Mouse (Mus musculus) liver, embryonic 14.5 days (tissue): ENCODE measurements around the gene Mark2. TPM values are rescaled to one million over a fixed set of nuclear protein-coding genes. Genes with fewer than 3 reads are reported as not detected.

Experiments used
- ATAC-seq: fragments of 200-750 bp; cut with Nextera tagmentation; 2 replicates; pipeline ENCODE4 v1.8.0; 2017; ENCODE audit warnings: moderate number of reproducible peaks, mild to moderate bottlenecking, moderate library complexity; ENCODE audit not compliant: insufficient read depth
- DNase-seq, 3 experiments: peaks; one replicate each; pipeline ENCODE4 v3.0.0-alpha.2; 2012 to 2013; ENCODE audit warnings: low read depth in 3 of 3, low spot score in 3 of 3
- H3K27ac ChIP-seq: fragments of 300-500 bp; sonication (generic); 2 replicates; pipeline ENCODE4 v1.5.1; 2014; ENCODE audit warnings: moderate library complexity, mild to moderate bottlenecking, control low read depth, inconsistent platforms
- H3K27me3 ChIP-seq: fragments of 300-500 bp; sonication (generic); 2 replicates; pipeline ENCODE4 v1.6.1; 2014; ENCODE audit warnings: mild to moderate bottlenecking, low read length, moderate library complexity; ENCODE audit not compliant: control insufficient read depth, insufficient read depth
- H3K36me3 ChIP-seq: fragments of 300-500 bp; sonication (generic); replicated peaks from 2 replicates; pipeline ENCODE4 v1.6.1; 2014; ENCODE audit warnings: low read depth; ENCODE audit not compliant: control insufficient read depth, insufficient read depth
- H3K4me1 ChIP-seq, 2 experiments: fragments of 200-500 bp in 1 of 2; fragments of 300-500 bp in 1 of 2; sonication (generic) in 1 of 2; replicated peaks; 2 replicates each; pipeline ENCODE4 v1.6.1; 2012 to 2014; ENCODE audit warnings: antibody characterized with exemption in 1 of 2, inconsistent platforms in 1 of 2, low read length in 1 of 2; ENCODE audit not compliant: control insufficient read depth in 2 of 2, insufficient read depth in 2 of 2
- H3K4me2 ChIP-seq: fragments of 300-500 bp; sonication (generic); 2 replicates; pipeline ENCODE4 v1.6.1; 2014; ENCODE audit warnings: low read depth, mild to moderate bottlenecking, control low read depth, moderate library complexity
- H3K4me3 ChIP-seq, 2 experiments: fragments of 200-500 bp in 1 of 2; fragments of 300-500 bp in 1 of 2; sonication (generic) in 1 of 2; 2 replicates each; pipeline ENCODE4 v1.5.1; 2012 to 2014; ENCODE audit warnings: low read depth in 2 of 2, low read length in 2 of 2, mild to moderate bottlenecking in 2 of 2, control low read depth in 1 of 2, inconsistent platforms in 1 of 2, moderate library complexity in 1 of 2; ENCODE audit not compliant: insufficient read depth in 1 of 2
- H3K9ac ChIP-seq: fragments of 300-500 bp; sonication (generic); replicated peaks from 2 replicates; pipeline ENCODE4 v1.6.1; 2014; ENCODE audit warnings: mild to moderate bottlenecking, control low read depth, moderate library complexity
- H3K9me3 ChIP-seq: fragments of 300-500 bp; sonication (generic); 2 replicates; pipeline ENCODE4 v1.6.1; 2016; ENCODE audit warnings: low read length, mixed read lengths; ENCODE audit not compliant: control insufficient read depth
- CTCF ChIP-seq: IDR thresholded peaks from 2 replicates; pipeline ENCODE4 v1.5.1; 2016; ENCODE audit warnings: antibody characterized with exemption, low read depth, control low read depth
- EP300 ChIP-seq: IDR thresholded peaks from 2 replicates; pipeline ENCODE4 v1.6.1; 2016; ENCODE audit warnings: antibody characterized with exemption, low read depth
- WGBS: fragments of 180-500 bp; shearing (Covaris S2); extraction: QIAGEN DNeasy Blood & Tissue Kit; methylation state at CpG from one replicate; pipeline ENCODE4 v1.1.7; 2014; ENCODE audit not compliant: insufficient replicate concordance; 5-methylcytosine and 5-hydroxymethylcytosine counted together
- polyA plus RNA-seq, 2 experiments: library from polyadenylated mRNA; depleted of rRNA in 1 of 2; stranded (reverse) in 1 of 2; unstranded in 1 of 2; fragments of >200 nt; fragmentation: Nextera tagmentation in 1 of 2; extraction: Ambion mirVana in 1 of 2; gene quantifications; 2 replicates each; pipeline versions ENCODE4 v1.2.1 to v1.2.3; 2012 to 2014

Mark2 gene
- polyA plus RNA-seq, 2 experiments: 14.3 to 17.4 TPM

DNA sequence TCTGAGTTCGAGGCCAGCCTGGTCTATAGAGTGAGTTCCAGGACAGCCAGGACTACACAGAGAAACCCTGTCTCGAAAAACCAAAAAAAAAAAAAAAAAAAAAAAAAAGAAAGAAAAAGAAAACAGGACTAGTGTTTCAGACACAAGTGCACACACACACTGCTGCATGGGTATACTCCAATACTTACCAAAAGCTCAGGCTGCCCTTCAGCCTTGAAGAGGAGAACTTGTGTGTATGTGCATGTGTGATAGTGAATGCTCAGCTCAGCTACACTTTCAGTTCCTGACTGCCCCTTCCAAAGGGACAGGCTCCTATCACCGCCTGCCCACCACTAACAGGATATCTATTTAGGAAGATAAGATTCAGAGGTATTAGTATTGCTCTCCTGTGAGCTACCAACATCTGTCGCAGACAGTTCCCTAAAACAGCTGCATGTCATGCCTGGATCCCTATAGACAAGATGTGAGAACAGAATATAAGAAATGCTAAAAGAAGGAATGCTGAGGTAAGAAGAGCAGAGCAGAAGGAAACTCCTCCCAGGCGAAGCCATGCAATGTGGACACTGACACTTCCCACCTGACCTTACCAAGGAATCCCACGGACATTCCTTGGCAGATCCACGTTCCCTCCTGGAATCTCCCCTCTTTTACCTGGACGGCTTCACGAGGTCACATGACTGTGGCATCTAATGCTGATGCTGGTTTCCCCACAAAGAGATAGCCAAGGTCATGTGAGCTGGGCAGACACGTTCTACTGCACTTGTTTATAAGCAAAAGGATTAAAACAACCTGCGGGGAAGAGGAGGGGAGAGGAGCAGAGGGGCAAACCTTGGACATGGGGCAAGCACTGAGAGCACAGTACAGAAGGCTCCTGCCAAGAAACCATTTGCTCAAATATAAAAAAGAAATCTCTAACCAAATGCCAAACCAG is 36.0 kb downstream of the Mark2 start:
- WGBS: 42% methylated on average over 10 of the region's 11 CpGs
- Histone ChIP-seq H3K4me1 (peaks cover 55 to 61% of the 10 kb centered on the region in 2 experiments), H3K4me2 (peak overlapping the region; percentile 18; the same call in 1 of the 2 replicates), H3K9ac (no peak overlapping the region; the same call in 1 of the 2 replicates), H3K4me3 (no peak overlapping the region), H3K27ac (no peak overlapping the region; the same call in 1 of the 2 replicates), H3K9me3 (no peaks in the 10 kb centered on the region), H3K27me3 (no peaks in the 10 kb centered on the region), H3K36me3 (no peaks in the 10 kb centered on the region)
- TF ChIP-seq CTCF (no peak), EP300 (peak; percentile 30; the same call in 1 of the 2 replicates)
- ATAC-seq (peak; percentile 19; the same call in 1 of the 2 replicates), DNase-seq (no peak)

- Histone ChIP-seq H3K4me3 (no peak overlapping the region), H3K27me3 (no peaks in the 10 kb centered on the region), H3K27ac (no peak overlapping the region), H3K9ac (no peak overlapping the region), H3K9me3 (no peaks in the 10 kb centered on the region), H3K4me2 (no peak overlapping the region), H3K36me3 (no peaks in the 10 kb centered on the region), H3K4me1 (peaks cover 46 to 53% of the 10 kb centered on the region in 2 experiments)
- TF ChIP-seq CTCF (no peak), EP300 (no peak)
- WGBS: 70% methylated on average over 2 of the region's 2 CpGs
- no peak for DNase-seq
- ATAC-seq: no peak
These were observed 36.9 kb downstream of the Mark2 start for GRCm38 (mm10) chr19:7304801-7305200.

GRCm38 (mm10) chr19:7303796-7304195 is 37.9 kb downstream of the Mark2 start:
- Histone ChIP-seq H3K36me3 (no peaks in the 10 kb centered on the region), H3K27ac (no peak overlapping the region), H3K9ac (no peak overlapping the region), H3K4me2 (no peak overlapping the region), H3K27me3 (no peaks in the 10 kb centered on the region), H3K9me3 (no peaks in the 10 kb centered on the region), H3K4me3 (no peak overlapping the region), H3K4me1 (peaks cover 38 to 50% of the 10 kb centered on the region in 2 experiments)
- no peak for DNase-seq
- 72% methylated on average over 6 of the region's 6 CpGs for whole genome bisulfite sequencing
- TF ChIP-seq CTCF (no peak), EP300 (no peak)
- no peak for ATAC-seq

DNA sequence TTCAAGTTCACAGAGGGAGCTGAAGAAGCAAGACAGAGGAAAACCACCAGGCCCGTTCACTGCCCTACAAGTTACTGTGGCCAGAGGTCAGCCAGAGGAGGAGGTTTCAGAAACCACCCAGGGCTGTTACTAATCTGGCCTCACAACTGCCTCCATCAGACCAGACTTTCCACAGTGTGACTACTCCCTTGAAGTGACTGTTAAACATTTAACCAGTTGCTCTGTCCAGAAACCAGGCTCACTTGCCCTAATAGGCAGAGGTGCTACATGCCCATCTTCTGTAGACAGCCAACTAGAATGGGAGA is 39.2 kb downstream of the Mark2 start:
- no peak overlapping the region for H3K4me3 ChIP-seq
- no peak overlapping the region for H3K27ac ChIP-seq
- H3K9ac ChIP-seq: no peak overlapping the region
- TF ChIP-seq CTCF (no peak), EP300 (no peak)
- peaks cover 24 to 36% of the 10 kb centered on the region in 2 experiments for H3K4me1 ChIP-seq
- DNase-seq (no peak), ATAC-seq (no peak)
- H3K9me3 ChIP-seq: no peaks in the 10 kb centered on the region
- 41% methylated on average over 1 of the region's 1 CpGs for WGBS
- no peaks in the 10 kb centered on the region for H3K36me3 ChIP-seq
- no peak overlapping the region for H3K4me2 ChIP-seq
- H3K27me3 ChIP-seq: no peaks in the 10 kb centered on the region

DNA sequence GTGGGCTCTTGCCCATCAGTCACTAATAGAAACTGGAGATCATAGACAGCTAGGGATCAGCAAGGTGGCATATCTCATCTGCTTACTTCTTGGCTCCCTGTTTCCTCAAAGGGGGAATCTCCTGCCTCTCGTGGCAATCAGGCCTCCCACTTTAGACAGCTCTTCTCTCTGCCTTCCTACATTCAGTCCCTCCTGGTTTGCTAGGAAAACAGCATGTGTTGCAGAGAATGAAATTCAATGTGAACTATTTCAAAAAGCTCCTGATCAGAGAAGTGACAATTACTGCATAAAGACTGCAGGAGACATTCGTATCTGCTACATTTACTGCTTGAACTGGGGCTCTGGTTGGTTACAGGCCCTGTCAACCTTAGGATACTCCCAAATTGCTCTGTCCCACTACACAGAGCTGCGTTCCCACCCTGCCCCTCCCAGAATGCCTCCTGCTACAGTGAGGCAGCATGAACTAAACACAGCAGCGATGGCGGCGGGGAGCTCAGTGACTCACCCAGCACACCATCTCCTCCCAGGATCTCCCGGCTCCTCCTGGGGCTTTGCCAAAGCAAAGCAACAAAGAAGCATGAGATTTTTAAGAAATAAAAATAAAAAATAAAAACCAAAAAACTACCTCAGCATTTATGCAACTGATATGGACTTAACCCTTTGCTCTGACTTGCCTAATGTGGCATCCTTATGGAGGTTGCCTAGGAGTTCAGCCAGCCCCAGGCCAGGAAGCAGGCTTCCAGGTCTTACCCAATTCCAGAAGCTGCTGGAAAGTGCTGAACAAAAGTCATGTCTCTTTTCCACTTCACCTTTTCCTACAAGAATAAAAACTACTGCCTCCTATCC is 39.8 kb downstream of the Mark2 start:
- Histone ChIP-seq H3K9ac (no peak overlapping the region), H3K27ac (no peak overlapping the region), H3K4me1 (peaks cover 18 to 30% of the 10 kb centered on the region in 2 experiments), H3K4me3 (no peak overlapping the region), H3K9me3 (no peaks in the 10 kb centered on the region), H3K4me2 (no peak overlapping the region), H3K36me3 (no peaks in the 10 kb centered on the region), H3K27me3 (no peaks in the 10 kb centered on the region)
- no peak for DNase-seq
- TF ChIP-seq EP300: no peak
- TF ChIP-seq CTCF: no peak
- ATAC-seq: no peak
- WGBS: 79% methylated on average over 7 of the region's 7 CpGs
